Mouse (Mus musculus) adrenal gland, adult (tissue): ENCODE measurements around the gene Cyb5d2.
"Not testable (repeated sequence)": the region's sequence is repeated elsewhere in the genome, so short reads cannot be mapped to it uniquely, and the experiment has no call there.

Experiments
- DNase-seq, 2 experiments: peaks; one replicate each; pipeline ENCODE4 v3.0.0; 2022 to 2023; ENCODE audit warnings: low spot score in 1 of 2; ENCODE audit not compliant: inconsistent age in 2 of 2

Cyb5d2 gene

GRCm38 (mm10) chr11:72778957-72779356 lies 17.0 kb downstream of the Cyb5d2 start:
- DNase-seq = no peak

- DNase-seq = not testable (repeated sequence)
These were observed 23.3 kb downstream of the Cyb5d2 start for GRCm38 (mm10) chr11:72772611-72773010.

- DNase-seq = no peak
These were observed 24.5 kb downstream of the Cyb5d2 start for GRCm38 (mm10) chr11:72771461-72771860.

GRCm38 (mm10) chr11:72770816-72771215 lies 25.1 kb downstream of the Cyb5d2 start:
- no peak for DNase-seq

- no peak for DNase-seq
These were observed 25.6 kb downstream of the Cyb5d2 start for GRCm38 (mm10) chr11:72770324-72770723.

GRCm38 (mm10) chr11:72769061-72769460 lies 26.9 kb downstream of the Cyb5d2 start:
- no peak for DNase-seq

- DNase-seq = peak; percentile 84 to 85
These were observed 28.2 kb downstream of the Cyb5d2 start for GRCm38 (mm10) chr11:72767716-72768115.

GRCm38 (mm10) chr11:72764270-72764669 lies 31.7 kb downstream of the Cyb5d2 start:
- DNase-seq = no peak

- no peak for DNase-seq
These were observed 35.2 kb downstream of the Cyb5d2 start for GRCm38 (mm10) chr11:72760781-72761180.

GRCm38 (mm10) chr11:72759581-72759980 lies 36.4 kb downstream of the Cyb5d2 start:
- DNase-seq = peak; percentile 49 to 68

- no peak for DNase-seq
These were observed 37.6 kb downstream of the Cyb5d2 start for GRCm38 (mm10) chr11:72758316-72758715.

GRCm38 (mm10) chr11:72751956-72752355 lies 44.0 kb downstream of the Cyb5d2 start:
- DNase-seq = peak; percentile 76 to 86

GRCm38 (mm10) chr11:72739048-72739447 lies 56.9 kb downstream of the Cyb5d2 start:
- DNase-seq = no peak

GRCm38 (mm10) chr11:72737517-72737916 lies 58.4 kb downstream of the Cyb5d2 start:
- not testable (repeated sequence) for DNase-seq

- DNase-seq = no peak
These were observed 59.6 kb downstream of the Cyb5d2 start for GRCm38 (mm10) chr11:72736320-72736719.

- no peak for DNase-seq
These were observed 60.5 kb downstream of the Cyb5d2 start for GRCm38 (mm10) chr11:72735519-72735860.

- no peak for DNase-seq
These were observed 61.0 kb downstream of the Cyb5d2 start for GRCm38 (mm10) chr11:72734840-72735518.

GRCm38 (mm10) chr11:72733736-72734135 lies 62.2 kb downstream of the Cyb5d2 start:
- DNase-seq = no peak
